Comparison of ENCODE assay signal across 9 mouse cellular contexts in the genomic region with DNA sequence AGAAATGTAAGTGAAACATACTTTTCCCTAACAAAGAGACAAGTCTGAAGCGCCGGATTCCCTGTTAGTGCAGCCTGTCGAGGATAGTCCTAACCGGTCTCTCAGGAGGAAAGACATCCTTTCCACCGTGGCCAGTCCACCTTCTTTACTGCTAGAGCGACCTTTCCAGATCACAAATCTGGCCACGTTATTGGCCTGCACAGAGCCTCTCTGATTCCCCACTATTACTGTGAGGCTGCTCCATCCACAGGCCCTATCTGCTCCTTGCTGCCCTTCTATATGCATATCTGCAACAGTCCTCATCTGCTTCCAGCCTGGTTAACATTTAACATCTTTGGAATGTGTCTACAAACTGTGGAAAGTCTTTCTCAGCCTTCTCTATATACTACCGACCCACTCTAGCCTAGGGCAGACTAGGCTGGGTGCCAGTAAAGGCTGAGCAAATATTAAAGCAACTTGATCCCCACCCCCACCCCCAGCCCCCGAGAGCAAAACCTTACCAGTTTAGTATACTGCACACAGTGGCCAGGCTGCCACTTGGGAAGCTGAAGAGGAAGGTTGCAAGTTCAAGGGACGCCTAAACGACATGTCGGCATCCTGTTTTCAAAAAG. TPM values are rescaled to one million over a fixed set of nuclear protein-coding genes. Genes with fewer than 3 reads are reported as not detected.
DNase-seq lines count a peak whose midpoint lies in the region; ATAC-seq and TF ChIP-seq lines count a peak whose summit lies in the region.
"Had no signal": no experiment of that assay in that cellular context is flagged by ENCODE, and none has a peak within 500 bp of the region (broad histone marks: within the 10 kb centered on the region; RNA-seq: fewer than 3 reads in every experiment).

No protein-coding gene starts in this region.

- H3K27ac ChIP-seq in heart, adult 2 months, result peak overlapping the region; percentile 57
- H3K27ac ChIP-seq in liver, postnatal 0 days (ENCODE audit: low read depth), result no peak overlapping the region

- TF ChIP-seq CTCF in heart, adult 2 months (IDR thresholded peaks at IDR 0.05), result no peak
- TF ChIP-seq CTCF in liver, postnatal 0 days (IDR thresholded peaks at IDR 0.05; ENCODE audit: low read depth), result no peak

- H3K9ac ChIP-seq in heart, adult 2 months (ENCODE audit: low read depth, low read length), result no peak overlapping the region
- no peak overlapping the region for H3K9ac ChIP-seq in liver, postnatal 0 days (replicated peaks)

- no peaks in the 10 kb centered on the region for H3K9me3 ChIP-seq in liver, postnatal 0 days (ENCODE audit: low read length)

- TF ChIP-seq POLR2A in heart, adult 2 months (IDR thresholded peaks at IDR 0.05; ENCODE audit: insufficient read depth, low read depth, low read length), result no peak

- intact Hi-C loops in heart, adult 2 months (cut with DNase I), result loop anchor here (5.0 kb wide), 1 partner anchor 44 kb away; the partner anchor contains the start of genes Drc3 and Tom1l2

- 44% methylated on average over 12 of the region's 12 CpGs for WGBS in heart, adult 2 months
- 51% methylated on average over 12 of the region's 12 CpGs for WGBS in liver, postnatal 0 days (ENCODE audit: insufficient replicate concordance)

- H3K36me3 ChIP-seq in heart, adult 2 months (ENCODE audit: control insufficient read depth, insufficient read depth, low read length), result peaks cover 2% of the 10 kb centered on the region; the same call in 1 of the 2 replicates
- no peaks in the 10 kb centered on the region for H3K36me3 ChIP-seq in liver, postnatal 0 days (replicated peaks; ENCODE audit: insufficient read depth, low read length)

- no peak for TF ChIP-seq EP300 in heart, adult 2 months (IDR thresholded peaks at IDR 0.05; ENCODE audit: insufficient read depth, low read depth, low read length)
- TF ChIP-seq EP300 in liver, postnatal 0 days (IDR thresholded peaks at IDR 0.05; ENCODE audit: low read depth), result no peak

- DNase-seq in heart, adult 2 months, result no peak
- no peak for DNase-seq in heart, adult 8-10 months (ENCODE audit: low spot score)
- peak; percentile 63 for DNase-seq in 3T3-L1 (ENCODE audit: low read depth, low spot score)
- DNase-seq in kidney, adult 9 months, result peak; percentile 79
- DNase-seq in liver, postnatal 0 days, result peak; percentile 55
- no peak for DNase-seq in right cerebral cortex, postnatal 25 days
- no peak for DNase-seq in testis, postnatal 14 days (ENCODE audit: low spot score)
- no peak for DNase-seq in layer of hippocampus, postnatal 10 days (ENCODE audit: low spot score in 2 of 2)
- DNase-seq: embryo, embryonic 11 days had no signal

- no peak overlapping the region for H3K4me3 ChIP-seq in heart, adult 2 months
- no peak overlapping the region for H3K4me3 ChIP-seq in liver, postnatal 0 days (ENCODE audit: low read depth, low read length)

- H3K79me2 ChIP-seq in heart, adult 2 months (replicated peaks; ENCODE audit: control insufficient read depth, insufficient read depth, low read length), result peaks cover 5% of the 10 kb centered on the region

- ATAC-seq in liver, postnatal 0 days, result peak; percentile 71

- H3K27me3 ChIP-seq in heart, adult 2 months (ENCODE audit: control insufficient read depth, insufficient read depth, low read length), result no peaks in the 10 kb centered on the region
- H3K27me3 ChIP-seq in liver, postnatal 0 days (ENCODE audit: insufficient read depth, low read length), result no peaks in the 10 kb centered on the region

- H3K4me2 ChIP-seq in liver, postnatal 0 days (ENCODE audit: low read depth, low read length), result no peak overlapping the region

- H3K4me1 ChIP-seq in heart, adult 2 months (ENCODE audit: control insufficient read depth, insufficient read depth, low read length), result peaks cover 17% of the 10 kb centered on the region
- peaks cover 20% of the 10 kb centered on the region for H3K4me1 ChIP-seq in liver, postnatal 0 days (ENCODE audit: insufficient read depth)

RNA-seq across cellular contexts. Expression of gene Tom1l2, which starts 44.1 kb away (rescaled TPM):
- total RNA-seq in heart, adult 2 months (2021), result 100 to 1,000 TPM; 102 to 113 TPM
- polyA plus RNA-seq in heart, adult 2 months (2012; rRNA removed), result 123 and 149 TPM in 2 replicates
- total RNA-seq in heart, adult 8-10 months (2022), result 100 to 1,000 TPM; 121 to 134 (median 127) TPM
- polyA plus RNA-seq in liver, postnatal 0 days (2015; fragmentation: Nextera tagmentation; extraction: Ambion mirVana), result 3.0 and 3.6 TPM in 2 replicates
- 100 to 1,000 TPM; 112 to 114 TPM for total RNA-seq in layer of hippocampus, postnatal 10 days (2021)

RNA-seq across cellular contexts. Expression of gene Drc3, which starts 44.5 kb away (rescaled TPM):
- total RNA-seq in heart, adult 2 months (2021), result 1 to 10 TPM; 1.6 to 2.4 TPM
- polyA plus RNA-seq in heart, adult 2 months (2012; rRNA removed), result 4.1 and 4.2 TPM in 2 replicates
- total RNA-seq in heart, adult 8-10 months (2022), result 1 to 10 TPM; 2.3 to 3.4 (median 2.7) TPM
- 0.54 and 0.56 TPM in 2 replicates for polyA plus RNA-seq in liver, postnatal 0 days (2015; fragmentation: Nextera tagmentation; extraction: Ambion mirVana)
- 1 to 10 TPM; 6.5 to 7.2 TPM for total RNA-seq in layer of hippocampus, postnatal 10 days (2021)

Comparison
In these comparisons a context has a peak if more than half of its experiments do, and no peak if none do; other contexts are left out.
1. DNase-seq: peak in 3T3-L1 (single experiment), kidney, adult 9 months (single experiment) and liver, postnatal 0 days (single experiment); none in heart, adult 2 months (0 of 2), heart, adult 8-10 months (single experiment), right cerebral cortex, postnatal 25 days (single experiment), testis, postnatal 14 days (single experiment) and layer of hippocampus, postnatal 10 days (0 of 2).